Mouse (Mus musculus) fat pad, adult 2 months (tissue): ENCODE measurements around the gene Zc3h12d.
"Not testable (repeated sequence)": the region's sequence is repeated elsewhere in the genome, so short reads cannot be mapped to it uniquely, and the experiment has no call there.

Experiments used
- DNase-seq: peaks from one replicate; pipeline ENCODE4 v3.0.0-alpha.2; 2011; ENCODE audit warnings: low read depth, low spot score; ENCODE audit errors: extremely low read depth

The Zc3h12d gene

GRCm38 (mm10) chr10:7870571-7871315 lies 38.5 kb downstream of the Zc3h12d start:
- no peak for DNase-seq

- no peak for DNase-seq
Observed at GRCm38 (mm10) chr10:7871381-7872020, 39.2 kb downstream of the Zc3h12d start.

GRCm38 (mm10) chr10:7874194-7874593 lies 41.9 kb downstream of the Zc3h12d start:
- no peak for DNase-seq

- DNase-seq = not testable (repeated sequence)
Observed at GRCm38 (mm10) chr10:7880283-7880682, 48.0 kb downstream of the Zc3h12d start.

- no peak for DNase-seq
Observed at GRCm38 (mm10) chr10:7881971-7882370, 49.7 kb downstream of the Zc3h12d start.

GRCm38 (mm10) chr10:7883524-7883923 lies 51.3 kb downstream of the Zc3h12d start:
- no peak for DNase-seq

GRCm38 (mm10) chr10:7888256-7888868 lies 56.1 kb downstream of the Zc3h12d start:
- no peak for DNase-seq

GRCm38 (mm10) chr10:7900719-7901627 lies 68.7 kb downstream of the Zc3h12d start:
- DNase-seq = no peak

- no peak for DNase-seq
Observed at GRCm38 (mm10) chr10:7904157-7904556, 71.9 kb downstream of the Zc3h12d start.

- DNase-seq = no peak
Observed at GRCm38 (mm10) chr10:7907151-7907550, 74.9 kb downstream of the Zc3h12d start.

- DNase-seq = no peak
Observed at GRCm38 (mm10) chr10:7911268-7911667, 79.0 kb downstream of the Zc3h12d start.
